Mouse (Mus musculus): Measurements from ENCODE around the gene Mast3.

Mast3 gene

GRCm38 (mm10) chr8:70763354-70763753, 41.5 kb downstream of the Mast3 start:
- in situ Hi-C loops (cut with MboI, MseI): loop anchor here (10.0 kb wide), 1 partner anchor 49 kb away; the partner anchor contains the start of gene Gm3336

- in situ Hi-C loops (cut with MboI, MseI): loop anchor here (10.0 kb wide), 1 partner anchor 47 kb away; the partner anchor contains the start of gene Gm3336
Measured at GRCm38 (mm10) chr8:70762118-70762517, 42.7 kb downstream of the Mast3 start.

- in situ Hi-C loops (cut with MboI, MseI): loop anchor here (10.0 kb wide), 1 partner anchor 46 kb away; the partner anchor contains the start of gene Gm3336
Measured at GRCm38 (mm10) chr8:70760775-70761406, 44.0 kb downstream of the Mast3 start, which contains the start of gene Mpv17l2. Gene Mpv17l2 (minus strand): TSS chr8:70760946.

- in situ Hi-C loops (cut with MboI, MseI): loop anchor here (10.0 kb wide), 1 partner anchor 46 kb away; the partner anchor contains the start of gene Gm3336
Measured at GRCm38 (mm10) chr8:70760350-70760749, 44.5 kb downstream of the Mast3 start.

- in situ Hi-C loops (cut with MboI, MseI): no loop called here
Measured at GRCm38 (mm10) chr8:70758616-70759561, 46.0 kb downstream of the Mast3 start.

GRCm38 (mm10) chr8:70758308-70758615, 46.6 kb downstream of the Mast3 start:
- in situ Hi-C loops (cut with MboI, MseI): no loop called here

GRCm38 (mm10) chr8:70757523-70758307, 47.1 kb downstream of the Mast3 start:
- in situ Hi-C loops (cut with MboI, MseI): no loop called here

- in situ Hi-C loops (cut with MboI, MseI): no loop called here
Measured at GRCm38 (mm10) chr8:70756476-70757040, 48.3 kb downstream of the Mast3 start.

- in situ Hi-C loops (cut with MboI, MseI): no loop called here
Measured at GRCm38 (mm10) chr8:70755661-70756475, 49.0 kb downstream of the Mast3 start.

- in situ Hi-C loops (cut with MboI, MseI): no loop called here
Measured at GRCm38 (mm10) chr8:70754871-70755660, 49.8 kb downstream of the Mast3 start.

- in situ Hi-C loops (cut with MboI, MseI): no loop called here
Measured at GRCm38 (mm10) chr8:70754043-70754870, 50.6 kb downstream of the Mast3 start, which contains the start of gene Rab3a. Gene Rab3a (plus strand): TSS chr8:70754679.

- in situ Hi-C loops (cut with MboI, MseI): no loop called here
Measured at GRCm38 (mm10) chr8:70753151-70753550, 51.7 kb downstream of the Mast3 start.

- in situ Hi-C loops (cut with MboI, MseI): no loop called here
Measured at GRCm38 (mm10) chr8:70752000-70752764, 52.7 kb downstream of the Mast3 start.

GRCm38 (mm10) chr8:70750128-70750680, 54.6 kb downstream of the Mast3 start:
- in situ Hi-C loops (cut with MboI, MseI): no loop called here

- in situ Hi-C loops (cut with MboI, MseI): no loop called here
Measured at GRCm38 (mm10) chr8:70749097-70749674, 55.7 kb downstream of the Mast3 start.

GRCm38 (mm10) chr8:70748246-70749096, 56.4 kb downstream of the Mast3 start:
- in situ Hi-C loops (cut with MboI, MseI): no loop called here

Measured in T-helper 1 cell (primary cell).